Mouse (Mus musculus): ENCODE results near the gene Mest. TPM values are rescaled to one million over a fixed set of nuclear protein-coding genes. Genes with fewer than 3 reads are reported as not detected.
A peak's percentile ranks its signal among the peaks of the same experiment; 100 is the strongest.

Mest gene
- polyA plus RNA-seq, 1 experiment from 2014 or later, result 378 TPM

GRCm38 (mm10) chr6:30687198-30687597 lies 36.1 kb upstream of the Mest start:
- Histone ChIP-seq H3K27me3 (replicated peaks) (no peaks in the 10 kb centered on the region), H3K27ac (replicated peaks) (no peak overlapping the region), H3K36me3 (no peaks in the 10 kb centered on the region), H3K4me3 (replicated peaks) (no peak overlapping the region), H3K4me2 (no peak overlapping the region), H3K9me3 (replicated peaks) (no peaks in the 10 kb centered on the region), H3K4me1 (0 out of 2 replicates have a peak, but pooled peaks cover 3% of the 10 kb centered on the region), H3K9ac (replicated peaks) (no peak overlapping the region)
- no peak for ATAC-seq (ENCODE audit: low FRiP score)
- 97% methylated on average over 7 of the region's 7 CpGs for WGBS

- no peaks in the 10 kb centered on the region for H3K9me3 ChIP-seq (replicated peaks)
- H3K4me2 ChIP-seq, result peak overlapping the region; percentile 74
- peaks cover 15% of the 10 kb centered on the region for H3K4me1 ChIP-seq
- H3K27me3 ChIP-seq (replicated peaks), result no peaks in the 10 kb centered on the region
- H3K4me3 ChIP-seq (replicated peaks), result peak overlapping the region; percentile 71
- peak overlapping the region; percentile 96 for H3K27ac ChIP-seq (replicated peaks)
- no peak; the same call in 1 of the 2 replicates for ATAC-seq (ENCODE audit: low FRiP score)
- WGBS, result 84% methylated on average over 5 of the region's 5 CpGs
- H3K9ac ChIP-seq (replicated peaks), result peak overlapping the region; percentile 59
- H3K36me3 ChIP-seq, result no peaks in the 10 kb centered on the region
Observed at GRCm38 (mm10) chr6:30692826-30693225, 30.5 kb upstream of the Mest start.

DNA sequence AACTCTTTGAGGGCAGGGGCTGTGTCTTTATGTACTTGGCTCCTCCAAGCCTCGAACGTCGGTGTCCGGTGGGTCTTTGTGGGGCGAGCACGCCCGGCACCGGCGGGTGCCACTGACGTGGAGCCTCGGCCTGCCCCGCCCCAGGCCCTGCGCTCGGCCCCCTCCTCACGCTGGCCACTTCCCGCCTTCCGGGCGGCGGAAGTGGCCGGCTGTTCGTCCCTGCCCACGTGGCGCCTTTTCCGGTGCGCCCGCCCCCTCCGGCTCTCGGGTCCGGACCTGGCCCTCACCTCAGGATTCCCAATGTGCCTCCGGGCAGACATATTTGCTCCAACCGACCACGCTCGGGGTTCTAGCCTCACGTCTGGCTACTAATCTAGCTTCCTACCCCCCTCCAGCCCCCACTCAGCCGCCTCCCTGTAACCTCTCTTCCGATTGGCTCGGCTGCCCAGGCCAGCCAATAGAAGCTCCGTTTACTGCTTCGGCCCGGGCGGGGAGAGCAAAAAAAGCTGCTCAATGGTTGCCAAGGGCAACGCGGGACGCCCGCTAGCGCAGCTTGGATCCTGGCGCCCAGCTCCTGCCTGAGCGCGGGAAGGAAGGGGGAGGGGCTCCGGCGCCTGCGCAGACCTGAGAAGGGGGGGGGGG lies 29.9 kb upstream of the Mest start, which contains the start of gene Cep41:
TSS of gene Cep41 (minus strand) at position 400 of the 642 bp plus-strand sequence.
- Histone ChIP-seq H3K4me2 (peak within 1 kb of the TSS; percentile 74), H3K27ac (replicated peaks) (peak within 1 kb of the TSS; percentile 96), H3K36me3 (no peaks in the 10 kb centered on the region), H3K9ac (replicated peaks) (peak within 1 kb of the TSS; percentile 59), H3K4me3 (replicated peaks) (peak within 1 kb of the TSS; percentile 71), H3K4me1 (peaks cover 15% of the 10 kb centered on the region), H3K27me3 (replicated peaks) (no peaks in the 10 kb centered on the region), H3K9me3 (replicated peaks) (no peaks in the 10 kb centered on the region)
- peak; percentile 99 for ATAC-seq (ENCODE audit: low FRiP score)
- under 1% methylated on average over 50 of the region's 52 CpGs for WGBS

GRCm38 (mm10) chr6:30694209-30694608 lies 29.1 kb upstream of the Mest start:
- ATAC-seq (ENCODE audit: low FRiP score), result peak; percentile 24; the same call in 1 of the 2 replicates
- Histone ChIP-seq H3K4me2 (peak overlapping the region; percentile 74), H3K36me3 (no peaks in the 10 kb centered on the region), H3K9ac (replicated peaks) (peak overlapping the region; percentile 40), H3K27ac (replicated peaks) (peak overlapping the region; percentile 96), H3K4me1 (peaks cover 15% of the 10 kb centered on the region), H3K9me3 (replicated peaks) (no peaks in the 10 kb centered on the region), H3K27me3 (replicated peaks) (no peaks in the 10 kb centered on the region), H3K4me3 (replicated peaks) (peak overlapping the region; percentile 71)
- WGBS, result 26% methylated on average over 6 of the region's 6 CpGs

DNA sequence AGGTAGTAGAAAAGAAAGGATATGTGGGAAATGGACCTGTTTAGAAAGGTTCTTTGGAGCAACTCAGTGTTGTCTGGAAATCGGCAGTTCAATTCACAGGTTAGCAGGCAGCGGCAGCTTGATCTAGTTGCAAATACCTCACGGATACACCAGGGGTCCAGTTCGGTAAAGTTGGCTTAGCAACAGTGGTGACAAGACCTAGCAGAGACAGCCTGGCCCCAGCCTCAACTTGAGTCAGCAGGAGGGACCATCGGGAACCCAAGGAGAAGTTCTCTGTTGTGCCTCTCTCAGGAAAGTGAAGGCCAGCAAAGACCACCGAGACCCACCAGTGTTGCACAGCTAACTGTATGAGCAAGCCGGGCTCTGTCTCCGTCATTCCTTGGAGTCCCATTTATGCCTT lies 28.2 kb upstream of the Mest start:
- Histone ChIP-seq H3K27me3 (replicated peaks) (no peaks in the 10 kb centered on the region), H3K9ac (replicated peaks) (no peak overlapping the region), H3K4me3 (replicated peaks) (no peak overlapping the region), H3K36me3 (no peaks in the 10 kb centered on the region), H3K4me2 (no peak overlapping the region), H3K4me1 (peaks cover 15% of the 10 kb centered on the region), H3K9me3 (replicated peaks) (no peaks in the 10 kb centered on the region), H3K27ac (replicated peaks) (no peak overlapping the region)
- ATAC-seq (ENCODE audit: low FRiP score), result no peak
- WGBS, result 90% methylated on average over 8 of the region's 8 CpGs

DNA sequence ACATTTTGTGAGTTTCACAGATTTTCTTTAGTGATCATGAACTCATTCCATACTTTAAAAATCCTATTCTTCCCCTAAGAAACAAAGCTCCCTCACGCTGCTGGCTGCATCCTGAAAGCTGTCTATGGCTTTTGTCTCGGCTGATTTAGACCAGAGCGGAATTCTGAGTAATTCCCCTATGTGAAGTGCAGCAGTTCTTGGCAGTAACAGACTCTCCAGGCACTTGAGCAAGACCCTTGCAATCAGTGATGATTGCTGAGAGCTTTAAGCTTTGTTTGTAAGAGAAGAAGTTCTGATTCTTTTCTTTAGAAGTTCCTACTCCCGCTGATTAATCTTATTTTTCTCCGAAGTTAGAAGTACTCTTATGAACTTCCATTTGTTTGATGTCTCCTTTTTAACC lies 25.9 kb upstream of the Mest start:
- WGBS, result 36% methylated on average over 5 of the region's 5 CpGs
- no peak overlapping the region for H3K4me3 ChIP-seq (replicated peaks)
- no peak for ATAC-seq (ENCODE audit: low FRiP score)
- peaks cover 15% of the 10 kb centered on the region for H3K4me1 ChIP-seq
- H3K9ac ChIP-seq (replicated peaks), result no peak overlapping the region
- no peaks in the 10 kb centered on the region for H3K27me3 ChIP-seq (replicated peaks)
- no peak overlapping the region for H3K27ac ChIP-seq (replicated peaks)
- H3K36me3 ChIP-seq, result no peaks in the 10 kb centered on the region
- H3K4me2 ChIP-seq, result no peak overlapping the region
- H3K9me3 ChIP-seq (replicated peaks), result no peaks in the 10 kb centered on the region

DNA sequence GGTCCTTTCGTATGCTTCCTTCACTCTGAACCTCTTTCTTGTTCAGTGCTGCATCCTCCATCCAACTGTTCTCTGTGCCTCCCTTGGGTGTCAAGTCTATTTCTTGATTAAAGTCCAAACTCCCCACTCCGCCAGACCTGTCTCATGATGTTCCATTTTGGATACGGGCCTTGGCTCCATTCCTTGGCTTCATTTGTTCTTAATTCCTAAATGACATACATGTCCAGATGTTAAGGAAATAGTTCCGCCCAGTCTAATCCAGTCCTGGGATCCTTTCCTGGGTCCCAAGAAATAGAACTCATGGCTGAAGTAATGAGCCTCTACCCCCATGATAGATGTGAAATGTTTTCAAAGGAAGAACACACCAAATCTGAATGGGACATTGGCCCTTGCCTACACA lies 25.3 kb upstream of the Mest start:
- Histone ChIP-seq H3K36me3 (no peaks in the 10 kb centered on the region), H3K4me1 (peaks cover 9% of the 10 kb centered on the region), H3K27ac (replicated peaks) (no peak overlapping the region), H3K4me2 (no peak overlapping the region), H3K4me3 (replicated peaks) (no peak overlapping the region), H3K9me3 (replicated peaks) (no peaks in the 10 kb centered on the region), H3K9ac (replicated peaks) (no peak overlapping the region), H3K27me3 (replicated peaks) (no peaks in the 10 kb centered on the region)
- ATAC-seq (ENCODE audit: low FRiP score), result no peak
- 97% methylated on average over 4 of the region's 4 CpGs for WGBS

- Histone ChIP-seq H3K27me3 (replicated peaks) (no peaks in the 10 kb centered on the region), H3K36me3 (no peaks in the 10 kb centered on the region), H3K9me3 (replicated peaks) (no peaks in the 10 kb centered on the region), H3K4me3 (replicated peaks) (no peak overlapping the region), H3K9ac (replicated peaks) (no peak overlapping the region), H3K4me2 (no peak overlapping the region), H3K27ac (replicated peaks) (no peak overlapping the region), H3K4me1 (no peaks in the 10 kb centered on the region)
- no peak for ATAC-seq (ENCODE audit: low FRiP score)
- 77% methylated on average over 6 of the region's 6 CpGs for WGBS
Observed at GRCm38 (mm10) chr6:30700182-30700581, 23.2 kb upstream of the Mest start.

DNA sequence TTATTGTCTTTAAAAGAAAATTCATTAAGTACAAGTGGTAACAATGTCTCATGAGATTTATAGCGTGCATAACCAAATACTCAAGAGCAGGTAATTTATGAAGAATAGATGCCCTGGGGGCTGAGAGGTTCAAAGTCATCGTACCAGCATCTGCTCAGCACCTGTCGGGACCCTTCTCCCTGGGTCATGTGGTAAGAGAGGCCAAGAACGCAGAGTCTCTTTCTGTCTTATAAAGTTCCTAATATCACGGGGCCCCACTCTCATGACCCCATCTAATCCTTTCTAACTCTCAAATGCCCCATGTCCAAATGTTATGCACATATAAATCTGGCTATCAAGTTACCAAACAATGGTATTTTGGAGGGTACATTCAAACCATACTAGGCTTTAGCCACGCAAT lies 20.5 kb upstream of the Mest start:
- Histone ChIP-seq H3K4me2 (no peak overlapping the region), H3K4me3 (replicated peaks) (no peak overlapping the region), H3K36me3 (no peaks in the 10 kb centered on the region), H3K9me3 (replicated peaks) (no peaks in the 10 kb centered on the region), H3K27me3 (replicated peaks) (no peaks in the 10 kb centered on the region), H3K4me1 (no peaks in the 10 kb centered on the region), H3K27ac (replicated peaks) (no peak overlapping the region), H3K9ac (replicated peaks) (no peak overlapping the region)
- 74% methylated on average over 6 of the region's 6 CpGs for WGBS
- no peak for ATAC-seq (ENCODE audit: low FRiP score)

- Histone ChIP-seq H3K9me3 (replicated peaks) (no peaks in the 10 kb centered on the region), H3K4me1 (no peaks in the 10 kb centered on the region), H3K4me3 (replicated peaks) (no peak overlapping the region), H3K27ac (replicated peaks) (no peak overlapping the region), H3K9ac (replicated peaks) (no peak overlapping the region), H3K4me2 (no peak overlapping the region), H3K27me3 (replicated peaks) (no peaks in the 10 kb centered on the region), H3K36me3 (no peaks in the 10 kb centered on the region)
- 82% methylated on average over 6 of the region's 6 CpGs for WGBS
- ATAC-seq (ENCODE audit: low FRiP score), result no peak
Observed at GRCm38 (mm10) chr6:30703476-30703875, 19.9 kb upstream of the Mest start.

- Histone ChIP-seq H3K27me3 (replicated peaks) (no peaks in the 10 kb centered on the region), H3K4me3 (replicated peaks) (no peak overlapping the region), H3K4me1 (peaks cover 3% of the 10 kb centered on the region), H3K4me2 (no peak overlapping the region), H3K27ac (replicated peaks) (0 out of 2 replicates have a peak overlapping the region, but pooled peaks have one; percentile 18), H3K9me3 (replicated peaks) (no peaks in the 10 kb centered on the region), H3K9ac (replicated peaks) (no peak overlapping the region), H3K36me3 (no peaks in the 10 kb centered on the region)
- WGBS, result 83% methylated on average over 9 of the region's 9 CpGs
- no peak for ATAC-seq (ENCODE audit: low FRiP score)
Observed at GRCm38 (mm10) chr6:30703977-30704602, 19.3 kb upstream of the Mest start.

DNA sequence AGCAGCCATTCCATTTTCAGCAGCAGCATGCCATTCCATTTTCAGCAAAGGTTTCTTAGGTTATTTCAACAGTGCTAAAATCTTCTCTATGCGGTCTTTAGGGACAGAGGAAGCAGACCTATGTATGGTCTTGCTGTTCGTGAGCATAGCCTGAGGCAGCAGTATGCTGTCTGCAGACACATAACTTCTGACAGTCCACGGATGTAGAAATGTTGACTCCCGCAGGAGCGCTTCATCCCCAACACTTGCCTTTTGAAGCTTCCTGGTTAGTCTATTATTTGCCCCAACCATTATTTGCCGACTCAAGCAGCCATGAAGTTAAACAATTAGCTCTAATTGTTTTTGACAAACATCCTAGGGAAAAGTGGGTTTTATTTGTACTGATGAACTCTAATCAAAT lies 14.2 kb upstream of the Mest start:
- no peak for ATAC-seq (ENCODE audit: low FRiP score)
- Histone ChIP-seq H3K4me2 (no peak overlapping the region), H3K4me1 (peaks cover 17% of the 10 kb centered on the region), H3K36me3 (no peaks in the 10 kb centered on the region), H3K9ac (replicated peaks) (no peak overlapping the region), H3K27ac (replicated peaks) (no peak overlapping the region), H3K9me3 (replicated peaks) (no peaks in the 10 kb centered on the region), H3K27me3 (replicated peaks) (no peaks in the 10 kb centered on the region), H3K4me3 (replicated peaks) (no peak overlapping the region)
- 23% methylated on average over 6 of the region's 6 CpGs for WGBS

All from neural tube, embryonic 15.5 days (tissue).